Mouse (Mus musculus) stomach, embryonic 16.5 days (tissue): ENCODE measurements around the gene Gtpbp1. TPM values are rescaled to one million over a fixed set of nuclear protein-coding genes. Genes with fewer than 3 reads are reported as not detected.

Experiments
- ATAC-seq: fragments of 200-750 bp; cut with Nextera tagmentation; 2 replicates; pipeline ENCODE4 v1.8.0; 2017; ENCODE audit warnings: moderate number of reproducible peaks, moderate TSS enrichment; ENCODE audit not compliant: insufficient read depth, low FRiP score
- H3K27ac ChIP-seq: fragments of 300-500 bp; sonication (generic); 2 replicates; pipeline ENCODE4 v1.5.1; 2014; ENCODE audit warnings: low read length
- H3K27me3 ChIP-seq: fragments of 300-500 bp; sonication (generic); 2 replicates; pipeline ENCODE4 v1.6.1; 2014; ENCODE audit warnings: low read length, control low read depth, mixed read lengths; ENCODE audit not compliant: control insufficient read depth, insufficient read depth
- H3K36me3 ChIP-seq: fragments of 300-500 bp; sonication (generic); 2 replicates; pipeline ENCODE4 v1.6.1; 2014; ENCODE audit warnings: low read length; ENCODE audit not compliant: control insufficient read depth, insufficient read depth
- H3K4me1 ChIP-seq: fragments of 300-500 bp; sonication (generic); 2 replicates; pipeline ENCODE4 v1.6.1; 2014; ENCODE audit warnings: low read length, control low read depth, mixed read lengths; ENCODE audit not compliant: control insufficient read depth, insufficient read depth
- H3K4me2 ChIP-seq: fragments of 300-500 bp; sonication (generic); 2 replicates; pipeline ENCODE4 v1.6.1; 2014; ENCODE audit warnings: low read depth, low read length, mixed read lengths
- H3K4me3 ChIP-seq: fragments of 300-500 bp; sonication (generic); replicated peaks from 2 replicates; pipeline ENCODE4 v1.5.1; 2014; ENCODE audit warnings: mild to moderate bottlenecking, low read length
- H3K9ac ChIP-seq: fragments of 300-500 bp; sonication (generic); 2 replicates; pipeline ENCODE4 v1.6.1; 2014; ENCODE audit warnings: low read length
- H3K9me3 ChIP-seq: fragments of 300-500 bp; sonication (generic); replicated peaks from 2 replicates; pipeline ENCODE4 v1.6.1; 2016; ENCODE audit warnings: low read length, control low read depth; ENCODE audit not compliant: control insufficient read depth
- WGBS: fragments of 180-500 bp; shearing (Covaris S2); extraction: QIAGEN DNeasy Blood & Tissue Kit; methylation state at CpG from one replicate; pipeline ENCODE4 v1.1.7; 2014; 5-methylcytosine and 5-hydroxymethylcytosine counted together
- polyA plus RNA-seq: library from polyadenylated mRNA; unstranded; fragments of >200 nt; fragmentation: Nextera tagmentation; extraction: Ambion mirVana; gene quantifications from 2 replicates; pipeline ENCODE4 v1.2.1, GENCODE M21; 2015

Gtpbp1 gene
- polyA plus RNA-seq, 1 experiment from 2014 or later, result 24.0 TPM

DNA sequence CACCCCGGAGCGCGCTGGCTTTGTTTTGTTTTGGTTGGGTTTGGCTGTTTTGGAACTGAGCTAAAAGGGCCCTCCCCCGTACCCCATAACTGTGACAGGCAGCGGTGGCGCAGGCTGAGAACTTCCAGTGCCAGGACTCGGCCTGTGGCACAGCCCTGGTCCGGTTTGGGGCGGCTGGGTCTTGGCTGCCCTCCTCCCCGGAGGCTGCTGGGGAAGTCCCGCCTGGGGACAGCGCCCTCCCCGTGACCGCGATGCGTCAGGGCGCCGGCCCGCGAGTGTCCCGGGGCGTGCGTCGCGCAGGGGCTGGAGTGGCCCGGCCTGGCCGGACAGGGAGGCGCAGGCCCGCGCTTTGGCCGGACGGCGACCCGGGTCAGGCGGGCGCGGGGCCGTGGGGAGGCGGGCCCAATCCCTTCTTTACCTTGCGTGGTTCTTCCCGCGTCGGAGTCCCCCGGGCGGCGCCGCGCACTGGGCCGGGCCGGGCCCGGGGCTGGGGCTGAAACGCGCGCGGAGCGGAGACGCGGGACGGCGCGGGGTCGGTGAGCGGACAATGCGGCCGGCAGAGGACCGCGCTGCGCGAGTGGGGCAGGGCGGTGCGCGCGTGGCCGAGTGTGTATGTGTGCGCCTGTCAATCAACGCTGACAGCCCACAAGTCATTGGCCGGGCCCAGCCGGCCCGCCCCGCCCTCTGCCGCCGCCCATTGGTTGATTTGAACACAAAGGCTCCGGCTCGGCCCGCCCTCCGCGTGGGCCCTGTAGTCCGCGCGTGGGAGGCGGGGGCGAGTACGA is 51.5 kb downstream of the Gtpbp1 start, which contains the start of gene Sun2:
Gene Sun2 (minus strand): TSS at position 616 of the 785 bp plus-strand sequence.
- Histone ChIP-seq H3K9ac (peak within 1 kb of the TSS; percentile 94), H3K4me1 (peaks cover 12% of the 10 kb centered on the region), H3K27ac (peak within 1 kb of the TSS; percentile 50), H3K4me2 (peak within 1 kb of the TSS; percentile 87), H3K9me3 (no peaks in the 10 kb centered on the region), H3K36me3 (peaks cover 12% of the 10 kb centered on the region; the same call in 1 of the 2 replicates), H3K4me3 (peak within 1 kb of the TSS; percentile 95), H3K27me3 (no peaks in the 10 kb centered on the region)
- WGBS, result under 1% methylated on average over 92 of the region's 93 CpGs
- peak; percentile 91 for ATAC-seq

DNA sequence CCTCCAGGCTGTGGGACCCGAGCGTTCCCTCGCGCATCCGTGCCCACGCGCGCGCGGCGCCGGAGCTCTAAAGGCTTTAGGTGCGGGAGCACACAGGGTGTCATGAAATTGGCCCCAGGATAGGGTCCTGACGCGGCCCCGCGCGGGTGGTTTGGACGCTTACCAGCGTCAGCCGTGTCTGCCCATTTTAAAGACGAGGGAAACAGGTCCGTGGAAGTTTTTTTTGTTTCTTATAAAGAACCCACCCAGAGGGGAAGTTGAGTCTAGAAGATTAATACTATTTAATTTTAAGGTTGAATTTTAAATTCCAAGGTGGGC is 52.0 kb downstream of the Gtpbp1 start:
- Histone ChIP-seq H3K4me1 (peaks cover 12% of the 10 kb centered on the region), H3K9me3 (no peaks in the 10 kb centered on the region), H3K27me3 (no peaks in the 10 kb centered on the region), H3K9ac (peak overlapping the region; percentile 94), H3K36me3 (peaks cover 12% of the 10 kb centered on the region; the same call in 1 of the 2 replicates), H3K4me2 (peak overlapping the region; percentile 87), H3K4me3 (peak overlapping the region; percentile 95), H3K27ac (no peak overlapping the region)
- no peak for ATAC-seq
- WGBS, result under 1% methylated on average over 23 of the region's 23 CpGs

DNA sequence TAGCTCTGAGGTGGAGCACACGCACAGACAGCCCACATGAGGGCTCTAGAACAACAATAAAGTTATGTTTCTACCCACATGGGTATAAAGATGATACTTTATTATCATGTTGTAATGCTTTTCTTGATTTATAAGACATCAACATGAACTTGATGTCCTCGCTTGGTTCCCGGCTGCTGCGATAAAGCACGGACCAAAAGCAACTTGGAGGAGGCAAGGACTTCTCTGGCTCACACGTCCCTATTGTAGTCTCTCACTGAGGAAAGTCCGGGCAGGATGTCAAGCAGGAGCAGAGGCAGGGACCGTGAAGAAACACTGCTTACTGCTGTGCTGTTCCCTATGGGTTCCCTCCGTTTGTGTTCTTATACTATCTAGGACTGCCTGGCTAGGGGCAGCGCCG is 53.4 kb downstream of the Gtpbp1 start:
- ATAC-seq, result no peak
- Histone ChIP-seq H3K27me3 (no peaks in the 10 kb centered on the region), H3K4me1 (peaks cover 12% of the 10 kb centered on the region), H3K9ac (no peak overlapping the region), H3K9me3 (no peaks in the 10 kb centered on the region), H3K36me3 (0 out of 2 replicates have a peak, but pooled peaks cover 3% of the 10 kb centered on the region), H3K27ac (no peak overlapping the region), H3K4me3 (no peak overlapping the region), H3K4me2 (no peak overlapping the region)
- 91% methylated on average over 11 of the region's 11 CpGs for WGBS

DNA sequence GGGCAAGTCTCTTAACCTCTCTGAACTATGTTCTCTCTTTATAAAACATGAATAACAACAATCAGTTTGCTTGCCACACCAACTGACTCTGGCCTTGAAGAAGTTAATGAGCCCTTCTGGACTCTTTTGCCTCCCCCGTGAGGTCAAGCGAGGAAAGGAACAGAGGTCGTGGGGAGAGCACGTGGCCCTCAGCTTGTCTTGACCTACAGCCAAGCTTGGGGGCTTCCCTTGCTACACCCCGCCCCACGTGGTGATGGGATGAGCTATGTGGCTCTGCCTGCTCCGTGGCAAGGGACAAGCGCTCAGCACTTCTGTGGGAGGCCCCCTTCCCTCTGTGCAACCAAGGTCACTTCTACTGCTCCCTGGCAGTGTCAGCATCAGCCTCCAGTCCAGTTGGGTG is 54.1 kb downstream of the Gtpbp1 start:
- Histone ChIP-seq H3K36me3 (no peaks in the 10 kb centered on the region), H3K27ac (no peak overlapping the region), H3K27me3 (no peaks in the 10 kb centered on the region), H3K4me3 (no peak overlapping the region), H3K4me1 (peaks cover 12% of the 10 kb centered on the region), H3K9me3 (no peaks in the 10 kb centered on the region), H3K4me2 (no peak overlapping the region), H3K9ac (no peak overlapping the region)
- ATAC-seq, result no peak
- WGBS, result 75% methylated on average over 8 of the region's 8 CpGs

DNA sequence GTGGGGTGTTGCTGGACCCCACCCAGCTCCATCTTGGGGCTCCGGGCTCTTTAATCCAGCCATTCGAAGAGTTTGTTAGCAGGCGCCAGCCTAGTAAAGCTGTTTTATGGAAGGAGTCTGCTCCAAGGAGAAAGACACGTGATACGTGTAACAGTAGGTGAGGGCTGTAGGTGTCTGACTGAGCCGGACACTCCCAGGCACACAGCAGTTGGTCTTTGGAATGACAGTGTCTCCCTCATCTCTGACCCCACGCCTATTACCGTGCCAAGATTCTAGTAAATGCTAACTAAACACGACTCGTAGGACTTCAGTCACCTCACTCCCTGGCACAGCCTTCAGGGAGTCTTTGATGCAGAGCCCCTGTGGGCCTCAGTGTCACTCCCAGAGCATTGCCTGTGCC is 54.7 kb downstream of the Gtpbp1 start:
- H3K27me3 ChIP-seq, result no peaks in the 10 kb centered on the region
- no peak overlapping the region for H3K4me2 ChIP-seq
- H3K4me3 ChIP-seq, result no peak overlapping the region
- no peaks in the 10 kb centered on the region for H3K36me3 ChIP-seq
- H3K9me3 ChIP-seq, result no peaks in the 10 kb centered on the region
- no peak overlapping the region for H3K27ac ChIP-seq
- peaks cover 10% of the 10 kb centered on the region for H3K4me1 ChIP-seq
- 78% methylated on average over 10 of the region's 10 CpGs for WGBS
- ATAC-seq, result no peak
- H3K9ac ChIP-seq, result no peak overlapping the region

DNA sequence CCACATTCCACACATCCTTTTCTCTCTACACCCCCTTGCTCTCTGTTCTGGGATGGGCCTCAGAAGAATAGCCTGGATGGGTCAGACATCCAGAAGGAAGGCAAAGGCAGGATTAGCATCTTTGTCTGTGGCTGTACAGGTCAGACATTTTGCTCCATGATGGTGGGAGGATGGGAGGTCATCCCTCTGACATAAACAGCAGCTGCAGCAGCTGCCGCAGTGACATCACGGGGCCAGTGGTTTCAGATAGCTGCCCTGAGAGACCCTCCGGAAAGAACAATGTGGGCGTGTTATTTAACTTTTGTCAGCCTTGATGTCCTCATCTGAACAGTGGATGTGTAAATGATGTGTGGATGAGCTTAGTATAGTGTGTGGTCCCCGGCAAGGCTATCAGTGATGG is 55.2 kb downstream of the Gtpbp1 start:
- Histone ChIP-seq H3K4me2 (no peak overlapping the region), H3K9ac (no peak overlapping the region), H3K36me3 (no peaks in the 10 kb centered on the region), H3K27me3 (no peaks in the 10 kb centered on the region), H3K4me1 (peaks cover 7% of the 10 kb centered on the region), H3K9me3 (no peaks in the 10 kb centered on the region), H3K27ac (no peak overlapping the region), H3K4me3 (no peak overlapping the region)
- 83% methylated on average over 5 of the region's 5 CpGs for WGBS
- ATAC-seq, result no peak

- Histone ChIP-seq H3K4me2 (no peak overlapping the region), H3K36me3 (no peaks in the 10 kb centered on the region), H3K27ac (no peak overlapping the region), H3K4me1 (no peaks in the 10 kb centered on the region), H3K4me3 (no peak overlapping the region), H3K9me3 (no peaks in the 10 kb centered on the region), H3K27me3 (no peaks in the 10 kb centered on the region), H3K9ac (no peak overlapping the region)
- WGBS, result 57% methylated on average over 11 of the region's 11 CpGs
- ATAC-seq, result no peak
Observed at GRCm38 (mm10) chr15:79747998-79748397, 57.4 kb downstream of the Gtpbp1 start.

DNA sequence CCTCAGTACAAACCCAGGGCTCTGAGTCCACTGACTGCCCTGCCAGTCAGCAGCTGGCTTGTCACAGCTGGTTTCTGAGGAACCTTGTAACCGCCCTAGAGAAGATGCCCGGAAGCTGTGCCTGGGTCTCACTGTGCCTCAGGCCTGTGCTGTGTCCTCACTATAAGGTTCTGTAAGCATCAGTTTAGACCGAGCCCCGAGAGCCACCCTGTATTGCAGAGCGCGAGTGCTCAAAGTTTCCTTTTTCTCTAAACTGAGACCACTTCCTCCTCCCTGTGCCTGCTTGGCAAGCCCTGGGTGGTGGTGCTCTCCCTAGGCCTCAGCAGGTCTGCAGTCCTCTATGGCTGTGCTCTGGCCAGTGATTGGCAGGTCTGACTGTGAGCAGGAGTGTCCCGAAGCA is 58.5 kb downstream of the Gtpbp1 start:
- Histone ChIP-seq H3K4me2 (no peak overlapping the region), H3K27me3 (no peaks in the 10 kb centered on the region), H3K9ac (no peak overlapping the region), H3K4me3 (no peak overlapping the region), H3K27ac (no peak overlapping the region), H3K4me1 (no peaks in the 10 kb centered on the region), H3K36me3 (no peaks in the 10 kb centered on the region), H3K9me3 (no peaks in the 10 kb centered on the region)
- 85% methylated on average over 7 of the region's 7 CpGs for WGBS
- no peak for ATAC-seq

GRCm38 (mm10) chr15:79750266-79750665 is 59.6 kb downstream of the Gtpbp1 start:
- Histone ChIP-seq H3K4me1 (no peaks in the 10 kb centered on the region), H3K4me2 (no peak overlapping the region), H3K36me3 (no peaks in the 10 kb centered on the region), H3K9me3 (no peaks in the 10 kb centered on the region), H3K4me3 (no peak overlapping the region), H3K27ac (no peak overlapping the region), H3K27me3 (no peaks in the 10 kb centered on the region), H3K9ac (no peak overlapping the region)
- ATAC-seq, result no peak
- 86% methylated on average over 8 of the region's 8 CpGs for WGBS
